Mouse (Mus musculus): Measurements from ENCODE around the gene Mtus2.
A peak's percentile ranks its signal among the peaks of the same experiment; 100 is the strongest.

GRCm38 (mm10) chr5:147956821-147957564, at the start of gene Mtus2:
- TF ChIP-seq CTCF (IDR thresholded peaks at IDR 0.05; ENCODE audit: control insufficient read depth, insufficient read depth, low read length) (peak; percentile 47; the same call in 1 of the 2 replicates), POLR2A (IDR thresholded peaks at IDR 0.05; ENCODE audit: borderline replicate concordance, control insufficient read depth, low read depth, low read length) (no peak)
